Mouse (Mus musculus): ENCODE measurements around the gene Gm3409. TPM values are rescaled to one million over a fixed set of nuclear protein-coding genes. Genes with fewer than 3 reads are reported as not detected.

The Gm3409 gene
- polyA plus RNA-seq, 1 experiment from 2014 or later, result not detected

Other genes with a start within 250 kb of the Gm3409 start
- gene Wasf3, start 152.7 kb upstream of the Gm3409 start, polyA plus RNA-seq (2014; fragmentation: Nextera tagmentation; extraction: Ambion mirVana), result 10.3 and 10.4 TPM in 2 replicates
- gene Gm6408, start 55.7 kb upstream of the Gm3409 start, polyA plus RNA-seq (2014; fragmentation: Nextera tagmentation; extraction: Ambion mirVana), result not detected in 2 replicates
- not detected in 2 replicates for gene Gm6370, start 46.3 kb upstream of the Gm3409 start, polyA plus RNA-seq (2014; fragmentation: Nextera tagmentation; extraction: Ambion mirVana)
- gene 4930449I24Rik, start 35.2 kb upstream of the Gm3409 start, polyA plus RNA-seq (2014; fragmentation: Nextera tagmentation; extraction: Ambion mirVana), result not detected in 2 replicates
- gene Gm3402, start 23.5 kb upstream of the Gm3409 start, polyA plus RNA-seq (2014; fragmentation: Nextera tagmentation; extraction: Ambion mirVana), result not detected in 2 replicates
- gene Gm3404, start 11.8 kb upstream of the Gm3409 start, polyA plus RNA-seq (2014; fragmentation: Nextera tagmentation; extraction: Ambion mirVana), result not detected in 2 replicates
- not detected in 2 replicates for gene Gm3415, start 18.5 kb downstream of the Gm3409 start, polyA plus RNA-seq (2014; fragmentation: Nextera tagmentation; extraction: Ambion mirVana)
- gene Gpr12, start 47.6 kb downstream of the Gm3409 start, polyA plus RNA-seq (2014; fragmentation: Nextera tagmentation; extraction: Ambion mirVana), result 17.5 and 27.3 TPM in 2 replicates